Mouse (Mus musculus): ENCODE data around the gene Slx4ip. TPM values are rescaled to one million over a fixed set of nuclear protein-coding genes. Genes with fewer than 3 reads are reported as not detected.

Slx4ip gene
- polyA plus RNA-seq, 1 experiment, result 0.68 TPM

DNA sequence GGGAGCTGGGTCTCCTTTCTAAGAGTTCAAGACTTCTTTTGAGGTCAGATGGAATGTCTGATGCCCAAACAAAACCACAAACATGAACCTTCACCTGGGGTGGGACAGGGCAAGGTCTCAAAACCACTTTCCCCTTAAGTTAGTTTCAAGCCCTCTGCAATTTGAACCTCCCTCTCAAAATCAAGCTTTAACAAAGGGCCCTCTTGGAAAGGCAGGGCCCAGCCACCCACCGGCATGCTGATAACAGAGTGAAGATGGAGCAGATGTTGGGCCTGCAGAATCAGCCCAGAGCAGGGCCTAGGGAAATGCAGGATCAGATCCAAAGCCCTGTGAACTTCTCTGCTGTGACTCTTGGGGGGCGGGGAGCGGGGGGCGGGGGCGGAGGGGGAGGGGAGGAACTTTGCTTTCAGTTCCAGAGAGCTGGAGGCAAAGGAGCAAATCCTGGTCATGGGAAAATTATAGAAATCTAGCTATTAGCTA is 206.0 kb downstream of the Slx4ip start:
- Histone ChIP-seq H3K4me1 (ENCODE audit: control insufficient read depth, insufficient read depth, insufficient read length) (no peaks in the 10 kb centered on the region), H3K4me3 (ENCODE audit: extremely low read depth, insufficient read depth, insufficient read length) (no peak overlapping the region), H3K27me3 (ENCODE audit: control insufficient read depth, insufficient read depth, low read length) (no peaks in the 10 kb centered on the region), H3K36me3 (ENCODE audit: control insufficient read depth, insufficient read depth, low read length) (no peaks in the 10 kb centered on the region), H3K27ac (ENCODE audit: insufficient read depth, low read length) (no peak overlapping the region)
- TF ChIP-seq CTCF (IDR thresholded peaks at IDR 0.05; ENCODE audit: extremely low read depth, insufficient read depth, insufficient read length, insufficient replicate concordance), result no peak
- TF ChIP-seq POLR2A (IDR thresholded peaks at IDR 0.05; ENCODE audit: low read depth, low read length), result no peak
- 88% methylated on average over 5 of the region's 5 CpGs for WGBS
- DNase-seq (ENCODE audit: low read depth in 1 of 2, low spot score in 2 of 2), result no peak

DNA sequence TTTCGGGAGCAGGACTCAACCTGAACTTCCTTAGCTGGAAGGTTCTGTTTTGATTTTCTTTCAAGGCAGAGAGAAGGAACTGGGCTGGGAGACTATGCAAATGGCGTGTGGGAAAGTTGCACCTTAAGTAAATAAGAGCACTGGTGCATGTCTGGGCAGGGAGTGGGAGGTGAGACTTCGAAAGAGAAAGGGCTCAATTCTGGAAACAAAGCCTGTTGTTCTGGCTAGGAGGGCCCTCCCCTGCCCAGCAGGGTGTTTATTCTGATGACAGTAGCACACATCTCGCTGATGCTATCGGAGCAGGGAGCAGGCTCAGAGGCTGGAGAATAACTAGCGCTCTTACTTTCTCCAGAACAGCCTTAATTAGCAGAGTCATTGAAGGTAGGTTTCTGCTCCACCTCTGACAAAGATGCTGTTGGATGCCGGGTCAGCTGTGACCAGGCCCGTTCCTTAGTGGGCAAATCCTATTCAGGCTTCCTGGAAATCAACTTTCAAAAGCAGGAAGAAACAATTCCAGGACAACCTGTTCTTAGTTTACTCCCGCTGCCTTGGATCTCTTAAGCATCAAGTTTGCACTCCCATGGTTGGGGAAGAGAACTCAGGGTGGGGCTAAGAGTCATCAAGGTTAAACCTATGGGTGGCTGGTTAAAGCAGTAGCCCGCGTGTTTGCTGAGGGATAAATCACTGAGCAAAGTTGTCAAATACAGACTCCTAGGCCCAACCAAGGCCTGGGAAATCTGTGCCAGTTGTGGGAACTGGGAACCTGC is 207.4 kb downstream of the Slx4ip start:
- no peak overlapping the region for H3K27ac ChIP-seq (ENCODE audit: insufficient read depth, low read length)
- no peaks in the 10 kb centered on the region for H3K36me3 ChIP-seq (ENCODE audit: control insufficient read depth, insufficient read depth, low read length)
- 82% methylated on average over 11 of the region's 11 CpGs for WGBS
- TF ChIP-seq CTCF (IDR thresholded peaks at IDR 0.05; ENCODE audit: extremely low read depth, insufficient read depth, insufficient read length, insufficient replicate concordance) (no peak), POLR2A (IDR thresholded peaks at IDR 0.05; ENCODE audit: low read depth, low read length) (no peak)
- H3K4me1 ChIP-seq (ENCODE audit: control insufficient read depth, insufficient read depth, insufficient read length), result no peaks in the 10 kb centered on the region
- H3K27me3 ChIP-seq (ENCODE audit: control insufficient read depth, insufficient read depth, low read length), result no peaks in the 10 kb centered on the region
- no peak for DNase-seq (ENCODE audit: low read depth in 1 of 2, low spot score in 2 of 2)
- no peak overlapping the region for H3K4me3 ChIP-seq (ENCODE audit: extremely low read depth, insufficient read depth, insufficient read length)

DNA sequence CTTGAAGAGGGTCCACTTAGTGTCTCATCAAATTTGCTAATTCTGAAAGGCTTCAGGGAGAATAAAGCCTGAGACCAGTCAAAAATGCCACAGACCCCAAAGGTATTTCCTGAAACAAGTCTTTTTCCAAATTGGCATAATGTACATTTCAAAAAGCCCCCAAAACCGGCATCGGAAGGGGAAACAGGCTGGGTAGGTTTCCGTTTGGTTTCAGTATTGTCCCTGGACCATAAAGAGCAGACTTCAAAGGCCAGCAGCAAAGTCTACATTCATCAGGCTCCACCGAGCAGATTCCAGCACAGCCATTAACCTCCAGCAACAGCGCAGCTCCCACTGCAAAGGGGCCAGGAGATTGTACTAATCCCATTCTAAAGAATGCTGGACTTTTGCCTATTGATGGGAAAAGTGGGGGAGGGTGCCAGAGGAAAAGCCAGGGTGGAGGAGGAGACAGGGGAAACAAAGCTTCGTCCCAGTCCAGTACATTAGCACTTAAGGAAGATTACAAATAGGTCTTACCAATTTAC is 208.3 kb downstream of the Slx4ip start:
- Histone ChIP-seq H3K36me3 (ENCODE audit: control insufficient read depth, insufficient read depth, low read length) (no peaks in the 10 kb centered on the region), H3K27me3 (ENCODE audit: control insufficient read depth, insufficient read depth, low read length) (no peaks in the 10 kb centered on the region), H3K27ac (ENCODE audit: insufficient read depth, low read length) (no peak overlapping the region), H3K4me1 (ENCODE audit: control insufficient read depth, insufficient read depth, insufficient read length) (no peaks in the 10 kb centered on the region), H3K4me3 (ENCODE audit: extremely low read depth, insufficient read depth, insufficient read length) (no peak overlapping the region)
- no peak for TF ChIP-seq CTCF (IDR thresholded peaks at IDR 0.05; ENCODE audit: extremely low read depth, insufficient read depth, insufficient read length, insufficient replicate concordance)
- no peak for TF ChIP-seq POLR2A (IDR thresholded peaks at IDR 0.05; ENCODE audit: low read depth, low read length)
- WGBS, result 71% methylated on average over 6 of the region's 6 CpGs
- DNase-seq (ENCODE audit: low read depth in 1 of 2, low spot score in 2 of 2), result no peak

DNA sequence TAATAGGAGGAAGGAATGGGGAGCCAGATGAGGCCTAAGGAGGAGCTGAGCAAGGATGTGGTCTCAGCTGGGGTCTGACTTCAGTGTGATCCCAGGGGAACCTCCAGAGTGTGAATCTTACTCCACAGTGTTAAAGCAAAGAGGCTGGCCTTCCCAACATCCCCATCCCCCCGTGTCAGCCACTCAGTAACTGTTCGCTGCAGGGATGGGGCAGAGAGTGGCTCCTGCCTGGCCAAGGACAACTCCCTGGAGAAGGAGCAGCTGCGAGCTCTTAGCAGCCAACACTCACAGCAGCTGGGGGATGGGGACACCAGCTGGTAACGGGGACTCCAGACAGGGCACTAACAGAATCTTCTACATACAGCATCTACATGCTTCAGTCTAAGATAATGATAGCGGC is 210.1 kb downstream of the Slx4ip start:
- Histone ChIP-seq H3K4me3 (ENCODE audit: extremely low read depth, insufficient read depth, insufficient read length) (no peak overlapping the region), H3K36me3 (ENCODE audit: control insufficient read depth, insufficient read depth, low read length) (no peaks in the 10 kb centered on the region), H3K4me1 (ENCODE audit: control insufficient read depth, insufficient read depth, insufficient read length) (no peaks in the 10 kb centered on the region), H3K27me3 (ENCODE audit: control insufficient read depth, insufficient read depth, low read length) (no peaks in the 10 kb centered on the region), H3K27ac (ENCODE audit: insufficient read depth, low read length) (no peak overlapping the region)
- no peak for TF ChIP-seq CTCF (IDR thresholded peaks at IDR 0.05; ENCODE audit: extremely low read depth, insufficient read depth, insufficient read length, insufficient replicate concordance)
- no peak for TF ChIP-seq POLR2A (IDR thresholded peaks at IDR 0.05; ENCODE audit: low read depth, low read length)
- WGBS, result 78% methylated on average over 5 of the region's 5 CpGs
- DNase-seq (ENCODE audit: low read depth in 1 of 2, low spot score in 2 of 2), result no peak

DNA sequence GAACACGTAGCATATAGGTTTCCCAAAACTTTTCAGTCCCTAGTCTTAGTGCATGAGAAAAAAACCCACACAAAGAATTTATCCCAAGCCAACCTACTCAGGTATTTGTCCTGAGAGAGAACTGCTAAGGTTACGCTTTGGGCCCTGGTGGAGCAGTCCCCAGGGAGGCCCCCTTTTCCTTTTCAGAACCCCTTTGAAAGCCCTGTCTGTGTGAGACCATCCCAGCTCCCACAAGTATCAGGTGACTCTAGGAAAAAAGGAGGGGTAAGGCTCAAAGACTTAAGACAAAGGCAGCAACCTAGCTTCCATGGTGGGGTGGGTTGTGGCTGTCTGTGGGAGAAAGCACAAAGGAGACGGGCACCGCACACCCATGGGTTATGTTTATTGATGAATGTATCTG is 216.2 kb downstream of the Slx4ip start:
- no peak overlapping the region for H3K4me3 ChIP-seq (ENCODE audit: extremely low read depth, insufficient read depth, insufficient read length)
- no peaks in the 10 kb centered on the region for H3K4me1 ChIP-seq (ENCODE audit: control insufficient read depth, insufficient read depth, insufficient read length)
- no peak for DNase-seq (ENCODE audit: low read depth in 1 of 2, low spot score in 2 of 2)
- H3K27ac ChIP-seq (ENCODE audit: insufficient read depth, low read length), result no peak overlapping the region
- H3K36me3 ChIP-seq (ENCODE audit: control insufficient read depth, insufficient read depth, low read length), result no peaks in the 10 kb centered on the region
- H3K27me3 ChIP-seq (ENCODE audit: control insufficient read depth, insufficient read depth, low read length), result no peaks in the 10 kb centered on the region
- TF ChIP-seq CTCF (IDR thresholded peaks at IDR 0.05; ENCODE audit: extremely low read depth, insufficient read depth, insufficient read length, insufficient replicate concordance) (no peak), POLR2A (IDR thresholded peaks at IDR 0.05; ENCODE audit: low read depth, low read length) (no peak)
- 83% methylated on average over 4 of the region's 4 CpGs for WGBS

DNA sequence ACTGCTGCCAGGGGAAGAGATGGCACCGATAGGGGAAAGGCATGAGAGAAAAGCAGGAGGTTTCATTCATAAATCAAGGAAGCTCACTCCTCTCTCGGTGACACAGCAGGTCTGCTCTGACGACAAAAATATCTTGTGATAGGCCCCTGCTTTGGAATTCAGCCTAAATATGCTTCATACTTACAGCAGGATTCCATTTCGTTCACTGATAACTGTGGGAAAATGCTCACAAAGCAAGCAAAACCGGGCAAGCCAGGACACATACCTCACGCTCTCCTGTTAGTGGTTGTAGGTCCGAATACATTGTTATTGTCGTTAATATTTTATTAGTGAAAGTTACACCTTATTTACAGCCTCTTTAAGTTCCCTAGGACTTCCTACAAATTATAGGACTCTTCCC is 216.9 kb downstream of the Slx4ip start:
- no peak for TF ChIP-seq POLR2A (IDR thresholded peaks at IDR 0.05; ENCODE audit: low read depth, low read length)
- no peak for TF ChIP-seq CTCF (IDR thresholded peaks at IDR 0.05; ENCODE audit: extremely low read depth, insufficient read depth, insufficient read length, insufficient replicate concordance)
- 79% methylated on average over 8 of the region's 8 CpGs for WGBS
- no peaks in the 10 kb centered on the region for H3K4me1 ChIP-seq (ENCODE audit: control insufficient read depth, insufficient read depth, insufficient read length)
- H3K27ac ChIP-seq (ENCODE audit: insufficient read depth, low read length), result no peak overlapping the region
- no peak overlapping the region for H3K4me3 ChIP-seq (ENCODE audit: extremely low read depth, insufficient read depth, insufficient read length)
- H3K36me3 ChIP-seq (ENCODE audit: control insufficient read depth, insufficient read depth, low read length), result no peaks in the 10 kb centered on the region
- DNase-seq (ENCODE audit: low read depth in 1 of 2, low spot score in 2 of 2), result no peak
- no peaks in the 10 kb centered on the region for H3K27me3 ChIP-seq (ENCODE audit: control insufficient read depth, insufficient read depth, low read length)
